Mouse (Mus musculus) kidney, embryonic 16.5 days (tissue): Measurements from ENCODE around the gene Rpgrip1. TPM values are rescaled to one million over a fixed set of nuclear protein-coding genes. Genes with fewer than 3 reads are reported as not detected.

Experiments used
- ATAC-seq: fragments of 200-750 bp; cut with Nextera tagmentation; 2 replicates; pipeline ENCODE4 v1.8.0; 2017; ENCODE audit warnings: moderate TSS enrichment; ENCODE audit not compliant: low FRiP score, low TSS enrichment
- H3K27ac ChIP-seq: fragments of 300-500 bp; sonication (generic); 2 replicates; pipeline ENCODE4 v1.5.1; 2014; ENCODE audit warnings: low read length
- H3K27me3 ChIP-seq: fragments of 300-500 bp; sonication (generic); 2 replicates; pipeline ENCODE4 v1.6.1; 2014; ENCODE audit warnings: low read length, control low read depth, mixed read lengths; ENCODE audit not compliant: insufficient read depth
- H3K36me3 ChIP-seq: fragments of 300-500 bp; sonication (generic); 2 replicates; pipeline ENCODE4 v1.6.1; 2014; ENCODE audit warnings: low read length, control low read depth, mixed read lengths; ENCODE audit not compliant: insufficient read depth
- H3K4me1 ChIP-seq: fragments of 300-500 bp; sonication (generic); 2 replicates; pipeline ENCODE4 v1.6.1; 2014; ENCODE audit warnings: low read length, control low read depth, mixed read lengths; ENCODE audit not compliant: insufficient read depth
- H3K4me2 ChIP-seq: fragments of 300-500 bp; sonication (generic); replicated peaks from 2 replicates; pipeline ENCODE4 v1.6.1; 2014; ENCODE audit warnings: low read depth, low read length
- H3K4me3 ChIP-seq: fragments of 300-500 bp; sonication (generic); 2 replicates; pipeline ENCODE4 v1.5.1; 2014; ENCODE audit warnings: mild to moderate bottlenecking, low read length
- H3K9ac ChIP-seq: fragments of 300-500 bp; sonication (generic); replicated peaks from 2 replicates; pipeline ENCODE4 v1.6.1; 2014; ENCODE audit warnings: low read length
- H3K9me3 ChIP-seq: fragments of 300-500 bp; sonication (generic); 2 replicates; pipeline ENCODE4 v1.6.1; 2016; ENCODE audit warnings: low read length, control low read depth
- WGBS: fragments of 180-500 bp; shearing (Covaris S2); extraction: QIAGEN DNeasy Blood & Tissue Kit; methylation state at CpG from one replicate; pipeline ENCODE4 v1.1.7; 2014; 5-methylcytosine and 5-hydroxymethylcytosine counted together
- polyA plus RNA-seq: library from polyadenylated mRNA; unstranded; fragments of >200 nt; fragmentation: Nextera tagmentation; extraction: Ambion mirVana; gene quantifications from 2 replicates; pipeline ENCODE4 v1.2.1, GENCODE M21; 2015

Gene Rpgrip1
- polyA plus RNA-seq, 1 experiment from 2014 or later: 67.4 TPM

- 83% methylated on average over 4 of the region's 4 CpGs for whole genome bisulfite sequencing
- Histone ChIP-seq H3K36me3 (no peaks in the 10 kb centered on the region), H3K9me3 (no peaks in the 10 kb centered on the region), H3K4me2 (no peak overlapping the region), H3K9ac (no peak overlapping the region), H3K4me3 (no peak overlapping the region), H3K4me1 (peaks cover 4% of the 10 kb centered on the region; the same call in 1 of the 2 replicates), H3K27ac (no peak overlapping the region), H3K27me3 (no peaks in the 10 kb centered on the region)
- no peak for ATAC-seq
These were observed 33.7 kb downstream of the Rpgrip1 start for GRCm38 (mm10) chr14:52144165-52144564.

GRCm38 (mm10) chr14:52146540-52146939, 36.0 kb downstream of the Rpgrip1 start:
- no peaks in the 10 kb centered on the region for H3K36me3 ChIP-seq
- WGBS: 65% methylated on average over 4 of the region's 4 CpGs
- H3K9ac ChIP-seq: no peak overlapping the region
- H3K9me3 ChIP-seq: no peaks in the 10 kb centered on the region
- H3K4me2 ChIP-seq: no peak overlapping the region
- ATAC-seq: no peak
- H3K4me3 ChIP-seq: no peak overlapping the region
- H3K27me3 ChIP-seq: no peaks in the 10 kb centered on the region
- H3K4me1 ChIP-seq: no peaks in the 10 kb centered on the region
- H3K27ac ChIP-seq: no peak overlapping the region

- Histone ChIP-seq H3K27me3 (no peaks in the 10 kb centered on the region), H3K4me2 (no peak overlapping the region), H3K4me1 (no peaks in the 10 kb centered on the region), H3K9me3 (no peaks in the 10 kb centered on the region), H3K4me3 (no peak overlapping the region), H3K27ac (no peak overlapping the region), H3K9ac (no peak overlapping the region), H3K36me3 (no peaks in the 10 kb centered on the region)
- WGBS: 67% methylated on average over 4 of the region's 4 CpGs
- ATAC-seq: no peak
These were observed 39.4 kb downstream of the Rpgrip1 start for GRCm38 (mm10) chr14:52149888-52150287.

- H3K27me3 ChIP-seq: no peaks in the 10 kb centered on the region
- WGBS: 34% methylated on average over 7 of the region's 7 CpGs
- no peak overlapping the region for H3K9ac ChIP-seq
- H3K4me1 ChIP-seq: no peaks in the 10 kb centered on the region
- no peaks in the 10 kb centered on the region for H3K36me3 ChIP-seq
- H3K4me3 ChIP-seq: no peak overlapping the region
- no peak overlapping the region for H3K4me2 ChIP-seq
- H3K9me3 ChIP-seq: no peaks in the 10 kb centered on the region
- no peak for ATAC-seq
- no peak overlapping the region for H3K27ac ChIP-seq
These were observed 41.7 kb downstream of the Rpgrip1 start for GRCm38 (mm10) chr14:52152179-52152578.

- no peaks in the 10 kb centered on the region for H3K27me3 ChIP-seq
- ATAC-seq: no peak
- H3K4me3 ChIP-seq: no peak overlapping the region
- 63% methylated on average over 3 of the region's 3 CpGs for whole genome bisulfite sequencing
- no peaks in the 10 kb centered on the region for H3K4me1 ChIP-seq
- H3K4me2 ChIP-seq: no peak overlapping the region
- H3K27ac ChIP-seq: no peak overlapping the region
- no peaks in the 10 kb centered on the region for H3K9me3 ChIP-seq
- H3K36me3 ChIP-seq: 0 out of 2 replicates have a peak, but pooled peaks cover under 1% of the 10 kb centered on the region
- H3K9ac ChIP-seq: no peak overlapping the region
These were observed 42.1 kb downstream of the Rpgrip1 start for GRCm38 (mm10) chr14:52152613-52153012.

- no peaks in the 10 kb centered on the region for H3K4me1 ChIP-seq
- H3K9me3 ChIP-seq: no peaks in the 10 kb centered on the region
- no peaks in the 10 kb centered on the region for H3K27me3 ChIP-seq
- H3K27ac ChIP-seq: no peak overlapping the region
- no peak for ATAC-seq
- no peak overlapping the region for H3K9ac ChIP-seq
- 87% methylated on average over 2 of the region's 2 CpGs for WGBS
- peaks cover 23% of the 10 kb centered on the region for H3K36me3 ChIP-seq
- no peak overlapping the region for H3K4me3 ChIP-seq
- no peak overlapping the region for H3K4me2 ChIP-seq
These were observed 44.5 kb downstream of the Rpgrip1 start for GRCm38 (mm10) chr14:52155008-52155407.

- Histone ChIP-seq H3K4me3 (no peak overlapping the region), H3K9me3 (no peaks in the 10 kb centered on the region), H3K27ac (no peak overlapping the region), H3K9ac (no peak overlapping the region), H3K4me2 (no peak overlapping the region), H3K36me3 (peaks cover 71% of the 10 kb centered on the region), H3K4me1 (no peaks in the 10 kb centered on the region), H3K27me3 (no peaks in the 10 kb centered on the region)
- 82% methylated on average over 6 of the region's 6 CpGs for WGBS
- ATAC-seq: no peak
These were observed 50.4 kb downstream of the Rpgrip1 start for GRCm38 (mm10) chr14:52160911-52161310.

GRCm38 (mm10) chr14:52166571-52166970, 56.1 kb downstream of the Rpgrip1 start:
- no peaks in the 10 kb centered on the region for H3K4me1 ChIP-seq
- no peak overlapping the region for H3K4me2 ChIP-seq
- H3K4me3 ChIP-seq: no peak overlapping the region
- no peaks in the 10 kb centered on the region for H3K27me3 ChIP-seq
- 87% methylated on average over 2 of the region's 2 CpGs for WGBS
- H3K27ac ChIP-seq: no peak overlapping the region
- no peak overlapping the region for H3K9ac ChIP-seq
- no peaks in the 10 kb centered on the region for H3K9me3 ChIP-seq
- ATAC-seq: no peak
- H3K36me3 ChIP-seq: peaks cover 59% of the 10 kb centered on the region

GRCm38 (mm10) chr14:52188788-52189187, 78.3 kb downstream of the Rpgrip1 start:
- no peak overlapping the region for H3K4me3 ChIP-seq
- no peak for ATAC-seq
- 71% methylated on average over 1 of the region's 1 CpGs for whole genome bisulfite sequencing
- H3K27ac ChIP-seq: no peak overlapping the region
- H3K27me3 ChIP-seq: no peaks in the 10 kb centered on the region
- 0 out of 2 replicates have a peak, but pooled peaks cover 9% of the 10 kb centered on the region for H3K36me3 ChIP-seq
- no peak overlapping the region for H3K9ac ChIP-seq
- no peaks in the 10 kb centered on the region for H3K4me1 ChIP-seq
- H3K9me3 ChIP-seq: no peaks in the 10 kb centered on the region
- H3K4me2 ChIP-seq: no peak overlapping the region

GRCm38 (mm10) chr14:52189519-52189918, 79.0 kb downstream of the Rpgrip1 start:
- H3K27me3 ChIP-seq: no peaks in the 10 kb centered on the region
- H3K36me3 ChIP-seq: 0 out of 2 replicates have a peak, but pooled peaks cover 9% of the 10 kb centered on the region
- 0 out of 2 replicates have a peak, but pooled peaks cover under 1% of the 10 kb centered on the region for H3K4me1 ChIP-seq
- H3K9me3 ChIP-seq: no peaks in the 10 kb centered on the region
- H3K27ac ChIP-seq: no peak overlapping the region
- H3K9ac ChIP-seq: no peak overlapping the region
- no peak overlapping the region for H3K4me2 ChIP-seq
- WGBS: 74% methylated on average over 2 of the region's 2 CpGs
- no peak for ATAC-seq
- H3K4me3 ChIP-seq: no peak overlapping the region
